Mouse (Mus musculus) liver, postnatal 0 days (tissue): ENCODE measurements at regions not wholly inside any gene's neighbourhood (a gene's known extent, or its start where the extent isn't known, plus 50 kb on each side); places are given as distances from the start of the nearest gene placed in this dataset.

ENCODE experiments used
- ATAC-seq: fragments of 200-750 bp; cut with Nextera tagmentation; 2 replicates; pipeline ENCODE4 v1.8.0; 2017; ENCODE audit warnings: mild to moderate bottlenecking, moderate library complexity
- DNase-seq: peaks from one replicate; pipeline ENCODE4 v3.0.0-alpha.2; 2016
- H3K27ac ChIP-seq: fragments of 300-500 bp; sonication (generic); 2 replicates; pipeline ENCODE4 v1.5.1; 2014; ENCODE audit warnings: antibody characterized with exemption, moderate library complexity, mild to moderate bottlenecking, low read depth
- H3K27me3 ChIP-seq: fragments of 300-500 bp; sonication (generic); 2 replicates; pipeline ENCODE4 v1.6.1; 2014; ENCODE audit warnings: low read length, control low read depth, mixed read lengths; ENCODE audit not compliant: insufficient read depth
- H3K36me3 ChIP-seq: fragments of 300-500 bp; sonication (generic); replicated peaks from 2 replicates; pipeline ENCODE4 v1.6.1; 2014; ENCODE audit warnings: mild to moderate bottlenecking, control low read depth, low read length, moderate library complexity, mixed read lengths; ENCODE audit not compliant: insufficient read depth
- H3K4me1 ChIP-seq: fragments of 300-500 bp; sonication (generic); 2 replicates; pipeline ENCODE4 v1.6.1; 2014; ENCODE audit warnings: antibody characterized with exemption, mild to moderate bottlenecking, control low read depth; ENCODE audit not compliant: insufficient read depth
- H3K4me2 ChIP-seq: fragments of 300-500 bp; sonication (generic); 2 replicates; pipeline ENCODE4 v1.6.1; 2014; ENCODE audit warnings: low read depth, mild to moderate bottlenecking, low read length, moderate library complexity, mixed read lengths
- H3K4me3 ChIP-seq: fragments of 300-500 bp; sonication (generic); 2 replicates; pipeline ENCODE4 v1.5.1; 2014; ENCODE audit warnings: low read depth, low read length
- H3K9ac ChIP-seq: fragments of 300-500 bp; sonication (generic); replicated peaks from 2 replicates; pipeline ENCODE4 v1.6.1; 2014; ENCODE audit warnings: mild to moderate bottlenecking, moderate library complexity
- H3K9me3 ChIP-seq: fragments of 300-500 bp; sonication (generic); 2 replicates; pipeline ENCODE4 v1.6.1; 2016; ENCODE audit warnings: mild to moderate bottlenecking, control low read depth, low read length, mixed read lengths
- CTCF ChIP-seq: sonication (generic); IDR thresholded peaks from 2 replicates; pipeline ENCODE4 v1.5.1; 2016; ENCODE audit warnings: antibody characterized with exemption, low read depth
- EP300 ChIP-seq: IDR thresholded peaks from 2 replicates; pipeline ENCODE4 v1.6.1; 2016; ENCODE audit warnings: antibody characterized with exemption, low read depth, mild to moderate bottlenecking
- WGBS: fragments of 180-500 bp; shearing (Covaris S2); extraction: QIAGEN DNeasy Blood & Tissue Kit; methylation state at CpG from one replicate; pipeline ENCODE4 v1.1.7; 2014; ENCODE audit not compliant: insufficient replicate concordance; 5-methylcytosine and 5-hydroxymethylcytosine counted together

DNA sequence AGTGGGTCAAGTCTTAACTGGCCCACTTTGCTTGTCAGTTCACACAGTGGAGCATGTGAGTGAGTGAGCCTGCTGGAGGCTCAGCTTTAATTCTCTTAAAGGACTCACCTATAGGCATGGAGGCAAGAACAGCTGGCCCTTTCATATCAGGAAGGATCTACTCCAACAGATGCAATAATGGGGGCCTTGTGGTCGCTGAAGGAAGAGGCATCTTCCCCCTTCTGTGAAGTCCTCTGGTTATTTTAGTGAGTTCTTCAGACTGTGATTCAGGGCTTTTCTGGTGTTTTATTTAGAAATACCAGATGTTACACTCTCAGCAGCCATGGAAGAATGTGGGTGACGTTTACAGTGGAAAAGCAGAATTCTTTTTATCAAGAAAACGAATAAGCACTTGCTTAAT, 516.9 kb downstream of the Col12a1 start:
- H3K4me3 ChIP-seq: no peak overlapping the region
- no peaks in the 10 kb centered on the region for H3K4me1 ChIP-seq
- H3K27me3 ChIP-seq: no peaks in the 10 kb centered on the region
- no peak for DNase-seq
- no peaks in the 10 kb centered on the region for H3K36me3 ChIP-seq
- no peaks in the 10 kb centered on the region; the same call in 1 of the 2 replicates for H3K9me3 ChIP-seq
- H3K9ac ChIP-seq: no peak overlapping the region
- no peak overlapping the region for H3K4me2 ChIP-seq
- no peak overlapping the region for H3K27ac ChIP-seq
- no peak for TF ChIP-seq CTCF
- TF ChIP-seq EP300: no peak
- 48% methylated on average over 3 of the region's 3 CpGs for WGBS
- no peak for ATAC-seq

GRCm38 (mm10) chr9:79213364-79213763, 505.3 kb downstream of the Col12a1 start:
- 43% methylated on average over 6 of the region's 6 CpGs for WGBS
- ATAC-seq (peak; percentile 97), DNase-seq (peak; percentile 36)
- H3K9ac ChIP-seq: no peak overlapping the region
- TF ChIP-seq CTCF (no peak), EP300 (peak; percentile 37; the same call in 1 of the 2 replicates)
- H3K4me1 ChIP-seq: no peaks in the 10 kb centered on the region
- H3K9me3 ChIP-seq: no peaks in the 10 kb centered on the region
- no peaks in the 10 kb centered on the region for H3K36me3 ChIP-seq
- H3K4me3 ChIP-seq: no peak overlapping the region
- H3K27ac ChIP-seq: peak overlapping the region; percentile 69
- H3K27me3 ChIP-seq: no peaks in the 10 kb centered on the region
- no peak overlapping the region for H3K4me2 ChIP-seq

DNA sequence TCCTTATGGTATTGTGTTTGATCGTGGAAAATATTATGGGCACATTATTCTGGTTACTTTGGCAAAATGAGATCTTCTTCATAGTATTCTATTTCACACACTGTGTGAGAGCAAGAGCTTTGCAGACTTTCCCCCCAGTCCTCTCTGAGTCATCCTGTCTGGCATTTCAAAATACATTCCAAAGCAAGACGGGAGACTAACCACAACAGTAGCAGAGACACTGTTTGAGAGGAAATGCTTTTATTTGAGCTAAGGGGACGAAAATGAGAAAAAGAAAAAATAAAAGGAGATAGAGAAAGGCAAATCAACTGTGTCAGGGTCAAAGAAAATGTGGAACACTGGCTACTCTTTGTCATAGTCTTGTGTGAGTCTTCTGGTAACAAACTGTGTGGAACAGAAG, 502.6 kb downstream of the Col12a1 start:
- Histone ChIP-seq H3K27ac (no peak overlapping the region), H3K9ac (no peak overlapping the region), H3K4me3 (no peak overlapping the region), H3K9me3 (no peaks in the 10 kb centered on the region), H3K4me2 (no peak overlapping the region), H3K27me3 (no peaks in the 10 kb centered on the region), H3K4me1 (no peaks in the 10 kb centered on the region), H3K36me3 (no peaks in the 10 kb centered on the region)
- TF ChIP-seq CTCF: no peak
- 38% methylated on average over 3 of the region's 3 CpGs for WGBS
- DNase-seq (no peak), ATAC-seq (no peak)

- H3K9me3 ChIP-seq: no peaks in the 10 kb centered on the region
- H3K4me2 ChIP-seq: no peak overlapping the region
- H3K27me3 ChIP-seq: no peaks in the 10 kb centered on the region
- no peak overlapping the region for H3K27ac ChIP-seq
- no peak for TF ChIP-seq CTCF
- no peak for TF ChIP-seq EP300
- WGBS: 68% methylated on average over 2 of the region's 2 CpGs
- no peak overlapping the region for H3K9ac ChIP-seq
- H3K36me3 ChIP-seq: no peaks in the 10 kb centered on the region
- ATAC-seq: no peak
- H3K4me1 ChIP-seq: no peaks in the 10 kb centered on the region
- no peak overlapping the region for H3K4me3 ChIP-seq
- DNase-seq: no peak
These were observed 502.2 kb downstream of the Col12a1 start for GRCm38 (mm10) chr9:79216432-79216831.

DNA sequence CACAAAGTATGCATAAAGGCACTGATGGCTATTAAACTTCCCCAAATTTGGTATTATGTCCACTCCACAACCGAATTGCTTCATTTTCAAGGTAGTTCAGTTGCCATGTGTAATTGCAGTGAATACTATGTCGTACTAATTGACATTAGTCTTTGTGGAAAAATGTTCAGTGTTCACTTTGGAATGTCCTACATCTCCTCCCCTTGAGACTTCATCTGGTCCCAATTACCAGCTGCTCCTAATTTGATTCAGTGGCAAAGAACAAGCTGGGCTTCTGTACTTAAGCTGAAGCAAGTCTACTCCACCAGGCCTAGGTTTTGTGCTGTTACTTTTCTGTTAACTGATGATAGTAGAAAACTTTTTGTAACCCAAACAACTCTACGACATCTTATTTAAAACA, 485.6 kb downstream of the Col12a1 start:
- 66% methylated on average over 3 of the region's 3 CpGs for WGBS

GRCm38 (mm10) chr9:79233751-79234150, 484.9 kb downstream of the Col12a1 start:
- no peak overlapping the region for H3K27ac ChIP-seq
- H3K4me1 ChIP-seq: no peaks in the 10 kb centered on the region
- H3K4me3 ChIP-seq: no peak overlapping the region
- ATAC-seq (no peak), DNase-seq (no peak)
- no peaks in the 10 kb centered on the region for H3K27me3 ChIP-seq
- WGBS: 77% methylated on average over 1 of the region's 1 CpGs
- H3K36me3 ChIP-seq: no peaks in the 10 kb centered on the region
- no peak for TF ChIP-seq EP300
- no peak overlapping the region for H3K9ac ChIP-seq
- no peak overlapping the region for H3K4me2 ChIP-seq
- no peaks in the 10 kb centered on the region for H3K9me3 ChIP-seq

More for the DNA sequence above, 485.6 kb downstream of the Col12a1 start:
- Histone ChIP-seq H3K9me3 (no peaks in the 10 kb centered on the region), H3K27me3 (no peaks in the 10 kb centered on the region), H3K4me3 (no peak overlapping the region), H3K27ac (no peak overlapping the region), H3K9ac (no peak overlapping the region), H3K36me3 (no peaks in the 10 kb centered on the region), H3K4me2 (no peak overlapping the region), H3K4me1 (no peaks in the 10 kb centered on the region)
- ATAC-seq (no peak), DNase-seq (no peak)
- no peak for TF ChIP-seq CTCF
- no peak for TF ChIP-seq EP300

- ATAC-seq (no peak), DNase-seq (no peak)
- H3K4me2 ChIP-seq: no peak overlapping the region
- H3K4me1 ChIP-seq: no peaks in the 10 kb centered on the region
- H3K9ac ChIP-seq: no peak overlapping the region
- no peaks in the 10 kb centered on the region for H3K36me3 ChIP-seq
- no peak overlapping the region for H3K27ac ChIP-seq
- TF ChIP-seq EP300: no peak
- TF ChIP-seq CTCF: no peak
- H3K9me3 ChIP-seq: no peaks in the 10 kb centered on the region
- H3K27me3 ChIP-seq: no peaks in the 10 kb centered on the region
- no peak overlapping the region for H3K4me3 ChIP-seq
- WGBS: 80% methylated on average over 13 of the region's 13 CpGs
These were observed 448.9 kb downstream of the Col12a1 start for GRCm38 (mm10) chr9:79269646-79270213.
